Mouse (Mus musculus) heart, postnatal 25 days (tissue): Measurements from ENCODE around the gene Ntn5. TPM values are rescaled to one million over a fixed set of nuclear protein-coding genes. Genes with fewer than 3 reads are reported as not detected.

Experiments used
- total RNA-seq, 2 experiments: library from RNA; stranded (reverse); gene quantifications; 2 replicates each; pipeline ENCODE4 v1.2.3; 2021

Gene Ntn5
- total RNA-seq, 2 experiments from 2014 or later, result 0.14 to 0.29 TPM

Other genes starting within 250 kb of the Ntn5 start
- 10 to 100 TPM; 93.1 to 98.1 TPM for gene Gys1, start 249.2 kb upstream of the Ntn5 start, total RNA-seq
- 10 to 100 TPM; 28.5 to 29.3 TPM for gene Ruvbl2, start 245.9 kb upstream of the Ntn5 start, total RNA-seq
- 100 to 1,000 TPM; 210 to 232 TPM for gene Ftl1, start 224.1 kb upstream of the Ntn5 start, total RNA-seq
- 10 to 100 TPM; 24.7 to 26.7 TPM for gene Bax, start 217.1 kb upstream of the Ntn5 start, total RNA-seq
- not detected for gene Tulp2, start 202.1 kb upstream of the Ntn5 start, total RNA-seq
- 1 to 10 TPM; 4.0 to 5.1 TPM for gene Gm45808, start 197.2 kb upstream of the Ntn5 start, total RNA-seq
- gene Dhdh, start 195.2 kb upstream of the Ntn5 start, total RNA-seq, result 1 to 10 TPM; 5.9 to 6.7 TPM
- gene Nucb1, start 173.6 kb upstream of the Ntn5 start, total RNA-seq, result 100 to 1,000 TPM; 126 to 129 TPM
- gene Ppp1r15a, start 157.8 kb upstream of the Ntn5 start, total RNA-seq, result 10 to 100 TPM; 22.7 to 23.9 TPM
- gene Plekha4, start 157.7 kb upstream of the Ntn5 start, total RNA-seq, result 1 to 10 TPM; 2.2 to 4.7 TPM
- under 1 TPM; 0.18 to 0.59 TPM for gene Hsd17b14, start 129.1 kb upstream of the Ntn5 start, total RNA-seq
- gene Bcat2, start 113.9 kb upstream of the Ntn5 start, total RNA-seq, result 100 to 1,000 TPM; 188 to 200 TPM
- gene Fgf21, start 68.5 kb upstream of the Ntn5 start, total RNA-seq, result not detected
- not detected for gene Fut1, start 66.7 kb upstream of the Ntn5 start, total RNA-seq
- under 1 TPM; 0.21 to 0.39 TPM for gene Izumo1, start 62.2 kb upstream of the Ntn5 start, total RNA-seq
- 10 to 100 TPM; 26.3 to 33.6 TPM for gene Rasip1, start 56.5 kb upstream of the Ntn5 start, total RNA-seq
- 1 to 10 TPM; 6.0 to 8.4 TPM for gene Mamstr, start 44.0 kb upstream of the Ntn5 start, total RNA-seq
- gene Fut2, start 17.6 kb upstream of the Ntn5 start, total RNA-seq, result under 1 TPM; 0.47 to 0.78 TPM
- under 1 TPM in 1 of 2 experiments, not detected in 1; 0.16 TPM for gene Sec1, start 10.4 kb downstream of the Ntn5 start, total RNA-seq
- gene Car11, start 15.8 kb downstream of the Ntn5 start, total RNA-seq, result 1 to 10 TPM; 2.5 to 3.8 TPM
- 100 to 1,000 TPM in 1 of 2 experiments, 10 to 100 TPM in 1; 13.6 to 153 TPM for gene Dbp, start 21.1 kb downstream of the Ntn5 start, total RNA-seq
- gene Rpl18, start 31.4 kb downstream of the Ntn5 start, total RNA-seq, result 100 to 1,000 TPM; 507 to 553 TPM
- 10 to 100 TPM; 15.8 to 16.7 TPM for gene Sphk2, start 34.0 kb downstream of the Ntn5 start, total RNA-seq
- gene Fam83e, start 37.2 kb downstream of the Ntn5 start, total RNA-seq, result under 1 TPM; 0.20 to 0.34 TPM
- not detected for gene Spaca4, start 41.8 kb downstream of the Ntn5 start, total RNA-seq
- gene Lmtk3, start 99.7 kb downstream of the Ntn5 start, total RNA-seq, result under 1 TPM in 1 of 2 experiments, not detected in 1; 0.14 TPM
- gene Sult2b1, start 100.6 kb downstream of the Ntn5 start, total RNA-seq, result not detected
- 10 to 100 TPM; 63.2 to 65.5 TPM for gene Cyth2, start 130.6 kb downstream of the Ntn5 start, total RNA-seq
- under 1 TPM; 0.55 to 0.70 TPM for gene Kcnj14, start 140.8 kb downstream of the Ntn5 start, total RNA-seq
- gene Grwd1, start 146.9 kb downstream of the Ntn5 start, total RNA-seq, result 10 to 100 TPM in 1 of 2 experiments, 1 to 10 TPM in 1; 10.0 to 11.2 TPM
- gene Kdelr1, start 188.8 kb downstream of the Ntn5 start, total RNA-seq, result 100 to 1,000 TPM in 1 of 2 experiments, 10 to 100 TPM in 1; 97.5 to 114 TPM
- under 1 TPM; 0.36 to 0.49 TPM for gene Grin2d, start 194.4 kb downstream of the Ntn5 start, total RNA-seq
- gene Syngr4, start 212.7 kb downstream of the Ntn5 start, total RNA-seq, result not detected
- 100 to 1,000 TPM; 102 to 105 TPM for gene Tmem143, start 212.9 kb downstream of the Ntn5 start, total RNA-seq
- gene Emp3, start 237.4 kb downstream of the Ntn5 start, total RNA-seq, result 10 to 100 TPM; 20.9 to 28.7 TPM
- gene Ccdc114, start 240.1 kb downstream of the Ntn5 start, total RNA-seq, result under 1 TPM; 0.68 to 0.75 TPM